Mouse (Mus musculus) urinary bladder, postnatal 4 days (tissue): ENCODE measurements around the gene Olfr1418.
A peak's percentile ranks its signal among the peaks of the same experiment; 100 is the strongest.
"Not testable (repeated sequence)": the region's sequence is repeated elsewhere in the genome, so short reads cannot be mapped to it uniquely, and the experiment has no call there.

ENCODE experiments used
- DNase-seq, 2 experiments: peaks; one replicate each; pipeline ENCODE4 v3.0.0; 2021 to 2022; ENCODE audit warnings: low spot score in 2 of 2

Gene Olfr1418

GRCm38 (mm10) chr19:11860966-11861365, at the start of gene Olfr1418:
Gene Olfr1418, minus strand, starts transcription at chr19:11861066.
- no peak for DNase-seq

GRCm38 (mm10) chr19:11886265-11886664, 25.4 kb upstream of the Olfr1418 start, which contains the start of gene Olfr1420:
Gene Olfr1420, plus strand, starts transcription at chr19:11886565.
- no peak for DNase-seq

- not testable (repeated sequence) for DNase-seq
Observed at GRCm38 (mm10) chr19:11878404-11878803, 17.5 kb upstream of the Olfr1418 start.

- DNase-seq, result no peak
Observed at GRCm38 (mm10) chr19:11875006-11875405, 14.1 kb upstream of the Olfr1418 start, which contains the start of gene Olfr1419. Gene Olfr1419, minus strand, starts transcription at chr19:11875106.

GRCm38 (mm10) chr19:11867837-11868236, 7.0 kb upstream of the Olfr1418 start:
- DNase-seq, result no peak

- no peak for DNase-seq
Observed at GRCm38 (mm10) chr19:11856506-11856905, 4.4 kb downstream of the Olfr1418 start.

GRCm38 (mm10) chr19:11854821-11855220, 6.0 kb downstream of the Olfr1418 start:
- DNase-seq, result no peak

GRCm38 (mm10) chr19:11852652-11853051, 8.2 kb downstream of the Olfr1418 start:
- DNase-seq, result no peak

- no peak for DNase-seq
Observed at GRCm38 (mm10) chr19:11846333-11846732, 14.5 kb downstream of the Olfr1418 start.

GRCm38 (mm10) chr19:11839119-11839518, 21.7 kb downstream of the Olfr1418 start, which contains the start of gene Olfr1417:
Gene Olfr1417, minus strand, starts transcription at chr19:11839219.
- no peak for DNase-seq

- no peak for DNase-seq
Observed at GRCm38 (mm10) chr19:11823346-11824065, 37.4 kb downstream of the Olfr1418 start.

- no peak for DNase-seq
Observed at GRCm38 (mm10) chr19:11820211-11820610, 40.7 kb downstream of the Olfr1418 start.

GRCm38 (mm10) chr19:11819800-11820199, 41.1 kb downstream of the Olfr1418 start:
- DNase-seq, result peak; percentile 64 to 87

- no peak for DNase-seq
Observed at GRCm38 (mm10) chr19:11819143-11819700, 41.6 kb downstream of the Olfr1418 start, which contains the start of gene Stx3. Gene Stx3, minus strand, starts transcription at chr19:11819403.

- peak; percentile 44 to 63 for DNase-seq
Observed at GRCm38 (mm10) chr19:11818199-11819142, 42.4 kb downstream of the Olfr1418 start.

- DNase-seq, result no peak
Observed at GRCm38 (mm10) chr19:11817586-11817985, 43.3 kb downstream of the Olfr1418 start.

GRCm38 (mm10) chr19:11816706-11817105, 44.2 kb downstream of the Olfr1418 start:
- DNase-seq, result no peak

- no peak for DNase-seq
Observed at GRCm38 (mm10) chr19:11814742-11815333, 46.0 kb downstream of the Olfr1418 start.

- DNase-seq, result no peak
Observed at GRCm38 (mm10) chr19:11813649-11814048, 47.2 kb downstream of the Olfr1418 start.

GRCm38 (mm10) chr19:11813136-11813535, 47.7 kb downstream of the Olfr1418 start:
- DNase-seq, result no peak

GRCm38 (mm10) chr19:11811688-11812365, 49.0 kb downstream of the Olfr1418 start:
- DNase-seq, result no peak
